Mouse (Mus musculus): ENCODE measurements around the gene Ppp1r16b.

Ppp1r16b gene

GRCm38 (mm10) chr2:158771066-158771763 is 106.0 kb downstream of the Ppp1r16b start:
- no peak for DNase-seq

- DNase-seq, result no peak
These were observed 107.6 kb downstream of the Ppp1r16b start for GRCm38 (mm10) chr2:158772808-158773207.

- DNase-seq, result no peak
These were observed 109.7 kb downstream of the Ppp1r16b start for GRCm38 (mm10) chr2:158774886-158775285.

GRCm38 (mm10) chr2:158776716-158777115 is 111.5 kb downstream of the Ppp1r16b start:
- no peak for DNase-seq

- no peak for DNase-seq
These were observed 112.3 kb downstream of the Ppp1r16b start for GRCm38 (mm10) chr2:158777490-158777889.

- no peak for DNase-seq
These were observed 113.2 kb downstream of the Ppp1r16b start for GRCm38 (mm10) chr2:158778349-158778748.

- DNase-seq, result no peak
These were observed 115.9 kb downstream of the Ppp1r16b start for GRCm38 (mm10) chr2:158781126-158781525.

- DNase-seq, result no peak
These were observed 122.0 kb downstream of the Ppp1r16b start for GRCm38 (mm10) chr2:158786927-158787795.

GRCm38 (mm10) chr2:158794494-158795004 is 129.4 kb downstream of the Ppp1r16b start, which contains the start of gene Dhx35:
Dhx35 (plus strand) TSS chr2:158794807.
- DNase-seq, result peak; percentile 97

- no peak for DNase-seq
These were observed 129.8 kb downstream of the Ppp1r16b start for GRCm38 (mm10) chr2:158795043-158795442.

GRCm38 (mm10) chr2:158795875-158796274 is 130.7 kb downstream of the Ppp1r16b start:
- DNase-seq, result no peak

- no peak for DNase-seq
These were observed 134.1 kb downstream of the Ppp1r16b start for GRCm38 (mm10) chr2:158799328-158799727.

GRCm38 (mm10) chr2:158800788-158801187 is 135.6 kb downstream of the Ppp1r16b start:
- no peak for DNase-seq

GRCm38 (mm10) chr2:158803575-158803974 is 138.4 kb downstream of the Ppp1r16b start:
- no peak for DNase-seq

GRCm38 (mm10) chr2:158815686-158816085 is 150.5 kb downstream of the Ppp1r16b start:
- DNase-seq, result no peak
